Mouse (Mus musculus) brain, embryonic 14.5 days (tissue): ENCODE measurements around the gene Pisd.
"Not testable (repeated sequence)": the region's sequence is repeated elsewhere in the genome, so short reads cannot be mapped to it uniquely, and the experiment has no call there.

Experiments
- CTCF ChIP-seq: fragments of 200-500 bp; IDR thresholded peaks from 2 replicates; pipeline ENCODE4 v1.5.1; 2012; ENCODE audit warnings: inconsistent platforms, mild to moderate bottlenecking, moderate library complexity, borderline replicate concordance; ENCODE audit not compliant: insufficient read depth, insufficient read length; ENCODE audit errors: extremely low read depth
- POLR2A ChIP-seq: fragments of 200-500 bp; IDR thresholded peaks from 2 replicates; pipeline ENCODE4 v1.6.1; 2012; ENCODE audit warnings: mild to moderate bottlenecking, inconsistent platforms, borderline replicate concordance; ENCODE audit not compliant: poor library complexity, insufficient read depth, insufficient read length, severe bottlenecking; ENCODE audit errors: extremely low read depth

GRCm38 (mm10) chr5:32722711-32723110, 62.7 kb downstream of the Pisd start:
- TF ChIP-seq CTCF, POLR2A: not testable (repeated sequence)
